Comparison of ENCODE assay signal across 8 mouse cellular contexts in the genomic region with DNA sequence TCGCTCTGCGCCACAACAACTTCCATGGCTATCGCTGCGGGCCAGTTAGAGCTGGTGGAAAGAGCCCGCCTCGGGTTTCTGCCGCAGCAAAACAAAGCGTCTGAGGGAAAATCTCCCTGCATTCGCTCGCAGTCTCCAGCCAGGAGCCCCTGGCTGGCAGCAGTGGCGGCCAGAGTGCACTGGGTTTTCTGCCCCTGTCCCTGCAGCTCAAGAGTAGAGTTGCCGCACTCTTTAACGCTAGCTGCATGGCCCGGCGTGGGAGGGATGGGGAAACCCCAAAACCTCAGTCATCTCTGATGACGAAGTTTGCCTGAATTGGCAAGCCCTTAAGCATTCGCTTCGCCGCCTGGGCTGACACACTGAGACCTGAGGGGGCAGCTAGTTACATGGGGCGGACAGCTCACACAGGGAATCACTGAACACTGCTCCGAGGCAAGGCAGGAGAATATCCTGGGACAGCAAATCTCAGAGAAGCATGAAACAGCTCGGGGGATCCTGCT. TPM values are rescaled to one million over a fixed set of nuclear protein-coding genes. Genes with fewer than 3 reads are reported as not detected.
DNase-seq lines count a peak whose midpoint lies in the region; ATAC-seq lines count a peak whose summit lies in the region.

A gene (minus strand): TSS at position 450 of the 500 bp plus-strand sequence.

- no peak for DNase-seq in liver, embryonic 11.5 days (ENCODE audit: low spot score)
- DNase-seq in ZHBTc4 (ENCODE audit: low read depth, low spot score), result peak; percentile 50
- peak; percentile 74 for DNase-seq in induced T-regulatory cell, adult 2 months (ENCODE audit: low read depth)
- DNase-seq in ovary, postnatal 36 days (ENCODE audit: low spot score), result no peak

- no peaks in the 10 kb centered on the region for H3K36me3 ChIP-seq in liver, embryonic 11.5 days (ENCODE audit: control insufficient read depth, insufficient read depth, low read length)
- H3K36me3 ChIP-seq in liver, embryonic 12.5 days, result no peaks in the 10 kb centered on the region
- no peaks in the 10 kb centered on the region for H3K36me3 ChIP-seq in embryonic facial prominence, embryonic 12.5 days
- no peaks in the 10 kb centered on the region for H3K36me3 ChIP-seq in midbrain, embryonic 15.5 days (replicated peaks)

- H3K27me3 ChIP-seq in liver, embryonic 11.5 days (replicated peaks; ENCODE audit: control insufficient read depth, insufficient read depth, low read length), result peaks cover 59% of the 10 kb centered on the region
- H3K27me3 ChIP-seq in liver, embryonic 12.5 days (replicated peaks), result peaks cover 60% of the 10 kb centered on the region
- H3K27me3 ChIP-seq in embryonic facial prominence, embryonic 12.5 days, result peaks cover 60% of the 10 kb centered on the region
- H3K27me3 ChIP-seq in midbrain, embryonic 15.5 days (replicated peaks), result no peaks in the 10 kb centered on the region

- 5% methylated on average over 22 of the region's 22 CpGs for WGBS in liver, embryonic 11.5 days
- 2% methylated on average over 22 of the region's 22 CpGs for WGBS in liver, embryonic 12.5 days (ENCODE audit: insufficient replicate concordance)
- under 1% methylated on average over 22 of the region's 22 CpGs for WGBS in embryonic facial prominence, embryonic 12.5 days
- WGBS in midbrain, embryonic 15.5 days, result under 1% methylated on average over 22 of the region's 22 CpGs

- no peak within 1 kb of the TSS for H3K27ac ChIP-seq in liver, embryonic 11.5 days (ENCODE audit: low read depth, low read length)
- no peak within 1 kb of the TSS for H3K27ac ChIP-seq in liver, embryonic 12.5 days
- no peak within 1 kb of the TSS for H3K27ac ChIP-seq in embryonic facial prominence, embryonic 12.5 days
- H3K27ac ChIP-seq in midbrain, embryonic 15.5 days, result peak within 1 kb of the TSS; percentile 46; the same call in 1 of the 2 replicates

- H3K4me2 ChIP-seq in liver, embryonic 11.5 days, result peak within 1 kb of the TSS; percentile 46
- no peak within 1 kb of the TSS for H3K4me2 ChIP-seq in liver, embryonic 12.5 days
- peak within 1 kb of the TSS; percentile 64 for H3K4me2 ChIP-seq in embryonic facial prominence, embryonic 12.5 days (replicated peaks)
- H3K4me2 ChIP-seq in midbrain, embryonic 15.5 days, result peak within 1 kb of the TSS; percentile 78

- H3K9me3 ChIP-seq in liver, embryonic 11.5 days (ENCODE audit: control insufficient read depth, low read length), result no peaks in the 10 kb centered on the region
- H3K9me3 ChIP-seq in liver, embryonic 12.5 days (replicated peaks), result no peaks in the 10 kb centered on the region
- H3K9me3 ChIP-seq in embryonic facial prominence, embryonic 12.5 days, result no peaks in the 10 kb centered on the region
- no peaks in the 10 kb centered on the region for H3K9me3 ChIP-seq in midbrain, embryonic 15.5 days

- no peaks in the 10 kb centered on the region; the same call in 1 of the 2 replicates for H3K4me1 ChIP-seq in liver, embryonic 11.5 days (replicated peaks; ENCODE audit: control insufficient read depth, insufficient read depth, low read length)
- H3K4me1 ChIP-seq in liver, embryonic 12.5 days, result 0 out of 2 replicates have a peak, but pooled peaks cover 3% of the 10 kb centered on the region
- H3K4me1 ChIP-seq in embryonic facial prominence, embryonic 12.5 days, result peaks cover 15% of the 10 kb centered on the region
- peaks cover 38% of the 10 kb centered on the region for H3K4me1 ChIP-seq in midbrain, embryonic 15.5 days

- H3K9ac ChIP-seq in liver, embryonic 11.5 days (ENCODE audit: low read depth, low read length), result no peak within 1 kb of the TSS
- no peak within 1 kb of the TSS for H3K9ac ChIP-seq in liver, embryonic 12.5 days
- H3K9ac ChIP-seq in embryonic facial prominence, embryonic 12.5 days, result peak within 1 kb of the TSS; percentile 1; the same call in 1 of the 2 replicates
- peak within 1 kb of the TSS; percentile 54 for H3K9ac ChIP-seq in midbrain, embryonic 15.5 days

- H3K4me3 ChIP-seq in liver, embryonic 11.5 days (ENCODE audit: low read depth, low read length), result no peak within 1 kb of the TSS
- H3K4me3 ChIP-seq in liver, embryonic 12.5 days, result no peak within 1 kb of the TSS
- H3K4me3 ChIP-seq in embryonic facial prominence, embryonic 12.5 days, result peak within 1 kb of the TSS; percentile 33
- peak within 1 kb of the TSS; percentile 42 for H3K4me3 ChIP-seq in midbrain, embryonic 15.5 days

- ATAC-seq in liver, embryonic 11.5 days (replicated peaks; ENCODE audit: low FRiP score), result no peak
- ATAC-seq in liver, embryonic 12.5 days, result no peak
- ATAC-seq in embryonic facial prominence, embryonic 12.5 days (ENCODE audit: insufficient number of reproducible peaks, insufficient read depth, low FRiP score, low TSS enrichment), result no peak
- no peak for ATAC-seq in midbrain, embryonic 15.5 days (replicated peaks)
- no peak for ATAC-seq in megakaryocyte-erythroid progenitor cell, adult 5-6 weeks (replicated peaks; ENCODE audit: low FRiP score, low TSS enrichment, poor library complexity, severe bottlenecking)

RNA-seq across cellular contexts. Expression of the gene that starts here (rescaled TPM):
- polyA plus RNA-seq in liver, embryonic 11.5 days (2014; fragmentation: Nextera tagmentation; extraction: Ambion mirVana), result 0.26 TPM in 1 of 2 replicates, not detected in the other
- polyA plus RNA-seq in liver, embryonic 12.5 days (2016; fragmentation: Nextera tagmentation; extraction: Ambion mirVana), result not detected in 2 replicates
- 2.9 and 4.0 TPM in 2 replicates for polyA plus RNA-seq in embryonic facial prominence, embryonic 12.5 days (2016; fragmentation: Nextera tagmentation; extraction: Ambion mirVana)
- polyA plus RNA-seq in midbrain, embryonic 15.5 days (2015; fragmentation: Nextera tagmentation; extraction: Ambion mirVana), result 44.7 and 50.8 TPM in 2 replicates
- not detected in 2 replicates for total RNA-seq in megakaryocyte-erythroid progenitor cell, adult 5-6 weeks (2014; fragmentation: Nextera tagmentation)
- total RNA-seq in megakaryocyte-erythroid progenitor cell, adult 5-6 weeks (2017), result not detected in 2 replicates

Comparison
In these comparisons a context has a peak if more than half of its experiments do, and no peak if none do; other contexts are left out.
1. DNase-seq: peak in ZHBTc4 (single experiment) and induced T-regulatory cell, adult 2 months (single experiment); none in liver, embryonic 11.5 days (single experiment) and ovary, postnatal 36 days (single experiment).
2. H3K4me3 ChIP-seq: peak in embryonic facial prominence, embryonic 12.5 days (single experiment) and midbrain, embryonic 15.5 days (single experiment); none in liver, embryonic 11.5 days (single experiment) and liver, embryonic 12.5 days (single experiment).
3. H3K9ac ChIP-seq: peak in embryonic facial prominence, embryonic 12.5 days (single experiment) and midbrain, embryonic 15.5 days (single experiment); none in liver, embryonic 11.5 days (single experiment) and liver, embryonic 12.5 days (single experiment).